Mouse (Mus musculus) forebrain, embryonic 13.5 days (tissue): ENCODE results near the gene Fbxw10. TPM values are rescaled to one million over a fixed set of nuclear protein-coding genes. Genes with fewer than 3 reads are reported as not detected.

ENCODE experiments used
- ATAC-seq: fragments of 200-750 bp; cut with Nextera tagmentation; 2 replicates; pipeline ENCODE4 v1.8.0; 2017
- H3K27ac ChIP-seq: fragments of 300-500 bp; sonication (generic); 2 replicates; pipeline ENCODE4 v1.5.1; 2015; ENCODE audit warnings: inconsistent platforms, mild to moderate bottlenecking, moderate library complexity
- H3K27me3 ChIP-seq: fragments of 300-500 bp; sonication (generic); 2 replicates; pipeline ENCODE4 v1.6.1; 2015; ENCODE audit warnings: mild to moderate bottlenecking, inconsistent platforms
- H3K36me3 ChIP-seq: fragments of 300-500 bp; sonication (generic); 2 replicates; pipeline ENCODE4 v1.6.1; 2015; ENCODE audit warnings: mild to moderate bottlenecking, inconsistent platforms; ENCODE audit not compliant: poor library complexity, severe bottlenecking
- H3K4me1 ChIP-seq: fragments of 300-500 bp; sonication (generic); 2 replicates; pipeline ENCODE4 v1.6.1; 2015; ENCODE audit warnings: inconsistent platforms
- H3K4me2 ChIP-seq: fragments of 300-500 bp; sonication (generic); 2 replicates; pipeline ENCODE4 v1.6.1; 2015; ENCODE audit warnings: inconsistent platforms, mild to moderate bottlenecking, moderate library complexity
- H3K4me3 ChIP-seq: fragments of 300-500 bp; sonication (generic); 2 replicates; pipeline ENCODE4 v1.5.1; 2015; ENCODE audit warnings: mild to moderate bottlenecking, inconsistent platforms
- H3K9ac ChIP-seq: fragments of 300-500 bp; sonication (generic); 2 replicates; pipeline ENCODE4 v1.6.1; 2015; ENCODE audit warnings: mild to moderate bottlenecking, inconsistent platforms
- H3K9me3 ChIP-seq: fragments of 300-500 bp; sonication (generic); replicated peaks from 2 replicates; pipeline ENCODE4 v1.6.1; 2016; ENCODE audit warnings: inconsistent platforms
- WGBS: fragments of 180-500 bp; shearing (Covaris S2); methylation state at CpG from one replicate; pipeline ENCODE4 v1.1.7; 2015; 5-methylcytosine and 5-hydroxymethylcytosine counted together
- polyA plus RNA-seq: library from polyadenylated mRNA; unstranded; fragments of >200 nt; fragmentation: Nextera tagmentation; extraction: Ambion mirVana; gene quantifications from 2 replicates; pipeline ENCODE4 v1.2.1, GENCODE M21; 2015

Fbxw10 gene
- polyA plus RNA-seq, 1 experiment from 2014 or later = 0.21 TPM

GRCm38 (mm10) chr11:62879220-62880048, 32.6 kb downstream of the Fbxw10 start, which contains the start of gene Tvp23b:
TSS of gene Tvp23b (plus strand) at chr11:62879455.
- 2% methylated on average over 55 of the region's 55 CpGs for WGBS
- Histone ChIP-seq H3K27me3 (no peaks in the 10 kb centered on the region), H3K4me2 (peak within 1 kb of the TSS; percentile 72), H3K9me3 (no peaks in the 10 kb centered on the region), H3K36me3 (peaks cover 11% of the 10 kb centered on the region), H3K9ac (peak within 1 kb of the TSS; percentile 77), H3K27ac (peak within 1 kb of the TSS; percentile 72), H3K4me3 (peak within 1 kb of the TSS; percentile 76), H3K4me1 (peaks cover 6% of the 10 kb centered on the region; the same call in 1 of the 2 replicates)
- ATAC-seq = peak; percentile 96

GRCm38 (mm10) chr11:62883407-62883806, 36.5 kb downstream of the Fbxw10 start:
- 94% methylated on average over 8 of the region's 8 CpGs for WGBS

GRCm38 (mm10) chr11:62885323-62885722, 38.5 kb downstream of the Fbxw10 start:
- WGBS = 94% methylated on average over 5 of the region's 5 CpGs
- Histone ChIP-seq H3K4me3 (no peak overlapping the region), H3K9ac (no peak overlapping the region), H3K27me3 (no peaks in the 10 kb centered on the region), H3K4me1 (no peaks in the 10 kb centered on the region), H3K36me3 (peaks cover 58% of the 10 kb centered on the region), H3K27ac (no peak overlapping the region), H3K9me3 (no peaks in the 10 kb centered on the region), H3K4me2 (no peak overlapping the region)
- no peak for ATAC-seq

More at GRCm38 (mm10) chr11:62883407-62883806, 36.5 kb downstream of the Fbxw10 start:
- ATAC-seq = no peak
- no peaks in the 10 kb centered on the region for H3K9me3 ChIP-seq
- H3K27me3 ChIP-seq = no peaks in the 10 kb centered on the region
- no peak overlapping the region for H3K9ac ChIP-seq
- H3K4me2 ChIP-seq = no peak overlapping the region
- H3K27ac ChIP-seq = no peak overlapping the region
- H3K4me3 ChIP-seq = no peak overlapping the region
- H3K36me3 ChIP-seq = peaks cover 41% of the 10 kb centered on the region
- H3K4me1 ChIP-seq = peaks cover 6% of the 10 kb centered on the region; the same call in 1 of the 2 replicates

GRCm38 (mm10) chr11:62890796-62891195, 43.9 kb downstream of the Fbxw10 start:
- no peak for ATAC-seq
- Histone ChIP-seq H3K4me2 (no peak overlapping the region), H3K9me3 (no peaks in the 10 kb centered on the region), H3K27ac (no peak overlapping the region), H3K4me3 (no peak overlapping the region), H3K27me3 (no peaks in the 10 kb centered on the region), H3K9ac (no peak overlapping the region), H3K4me1 (no peaks in the 10 kb centered on the region), H3K36me3 (peaks cover 61% of the 10 kb centered on the region)
- WGBS = 86% methylated on average over 4 of the region's 4 CpGs

- Histone ChIP-seq H3K9ac (no peak overlapping the region), H3K4me3 (no peak overlapping the region), H3K27me3 (no peaks in the 10 kb centered on the region), H3K27ac (no peak overlapping the region), H3K4me1 (no peaks in the 10 kb centered on the region), H3K36me3 (peaks cover 56% of the 10 kb centered on the region), H3K4me2 (no peak overlapping the region), H3K9me3 (no peaks in the 10 kb centered on the region)
- WGBS = 91% methylated on average over 11 of the region's 11 CpGs
- ATAC-seq = no peak
These were observed 44.9 kb downstream of the Fbxw10 start for GRCm38 (mm10) chr11:62891763-62892162.

GRCm38 (mm10) chr11:62901699-62902323, 54.9 kb downstream of the Fbxw10 start:
- no peak overlapping the region for H3K27ac ChIP-seq
- 37% methylated on average over 12 of the region's 12 CpGs for WGBS
- H3K4me3 ChIP-seq = no peak overlapping the region
- no peak overlapping the region for H3K9ac ChIP-seq
- H3K27me3 ChIP-seq = no peaks in the 10 kb centered on the region
- no peak overlapping the region for H3K4me2 ChIP-seq
- peak; percentile 70 for ATAC-seq
- H3K36me3 ChIP-seq = no peaks in the 10 kb centered on the region
- H3K9me3 ChIP-seq = no peaks in the 10 kb centered on the region
- no peaks in the 10 kb centered on the region for H3K4me1 ChIP-seq

GRCm38 (mm10) chr11:62903871-62904495, 57.1 kb downstream of the Fbxw10 start:
- Histone ChIP-seq H3K9ac (no peak overlapping the region), H3K4me2 (no peak overlapping the region), H3K4me1 (no peaks in the 10 kb centered on the region), H3K9me3 (no peaks in the 10 kb centered on the region), H3K4me3 (no peak overlapping the region), H3K36me3 (no peaks in the 10 kb centered on the region), H3K27me3 (no peaks in the 10 kb centered on the region), H3K27ac (no peak overlapping the region)
- WGBS = 47% methylated on average over 4 of the region's 6 CpGs
- ATAC-seq = no peak

- H3K4me2 ChIP-seq = no peak overlapping the region
- no peak for ATAC-seq
- no peak overlapping the region for H3K27ac ChIP-seq
- no peaks in the 10 kb centered on the region for H3K27me3 ChIP-seq
- H3K4me1 ChIP-seq = peaks cover 5% of the 10 kb centered on the region
- 77% methylated on average over 3 of the region's 3 CpGs for WGBS
- no peak overlapping the region for H3K4me3 ChIP-seq
- H3K9me3 ChIP-seq = no peaks in the 10 kb centered on the region
- H3K9ac ChIP-seq = no peak overlapping the region
- H3K36me3 ChIP-seq = no peaks in the 10 kb centered on the region
These were observed 62.9 kb downstream of the Fbxw10 start for GRCm38 (mm10) chr11:62909720-62910306.

GRCm38 (mm10) chr11:62911362-62911761, 64.5 kb downstream of the Fbxw10 start:
- WGBS = 38% methylated on average over 8 of the region's 8 CpGs
- no peak overlapping the region for H3K27ac ChIP-seq

GRCm38 (mm10) chr11:62913141-62913540, 66.3 kb downstream of the Fbxw10 start:
- no peak overlapping the region for H3K9ac ChIP-seq
- H3K4me1 ChIP-seq = peaks cover 10% of the 10 kb centered on the region
- no peaks in the 10 kb centered on the region for H3K9me3 ChIP-seq
- no peak overlapping the region for H3K27ac ChIP-seq
- H3K27me3 ChIP-seq = no peaks in the 10 kb centered on the region
- 96% methylated on average over 2 of the region's 2 CpGs for WGBS
- no peak overlapping the region for H3K4me3 ChIP-seq
- no peak for ATAC-seq
- H3K36me3 ChIP-seq = no peaks in the 10 kb centered on the region
- H3K4me2 ChIP-seq = no peak overlapping the region

More at GRCm38 (mm10) chr11:62911362-62911761, 64.5 kb downstream of the Fbxw10 start:
- H3K4me1 ChIP-seq = peaks cover 5% of the 10 kb centered on the region
- H3K4me3 ChIP-seq = no peak overlapping the region
- no peaks in the 10 kb centered on the region for H3K9me3 ChIP-seq
- H3K27me3 ChIP-seq = no peaks in the 10 kb centered on the region
- H3K4me2 ChIP-seq = no peak overlapping the region
- H3K9ac ChIP-seq = no peak overlapping the region
- no peak for ATAC-seq
- H3K36me3 ChIP-seq = no peaks in the 10 kb centered on the region

- Histone ChIP-seq H3K4me3 (no peak overlapping the region), H3K9ac (no peak overlapping the region), H3K9me3 (no peaks in the 10 kb centered on the region; the same call in 1 of the 2 replicates), H3K4me1 (peaks cover 10% of the 10 kb centered on the region), H3K27ac (no peak overlapping the region), H3K27me3 (no peaks in the 10 kb centered on the region), H3K4me2 (no peak overlapping the region), H3K36me3 (no peaks in the 10 kb centered on the region)
- no peak for ATAC-seq
- WGBS = 64% methylated on average over 6 of the region's 6 CpGs
These were observed 67.7 kb downstream of the Fbxw10 start for GRCm38 (mm10) chr11:62914532-62914931.

- Histone ChIP-seq H3K36me3 (no peaks in the 10 kb centered on the region), H3K27ac (no peak overlapping the region), H3K4me2 (no peak overlapping the region), H3K4me1 (peaks cover 10% of the 10 kb centered on the region), H3K9ac (no peak overlapping the region), H3K4me3 (no peak overlapping the region), H3K27me3 (no peaks in the 10 kb centered on the region), H3K9me3 (no peaks in the 10 kb centered on the region; the same call in 1 of the 2 replicates)
- no peak for ATAC-seq
- WGBS = 94% methylated on average over 2 of the region's 2 CpGs
These were observed 68.6 kb downstream of the Fbxw10 start for GRCm38 (mm10) chr11:62915486-62915885.
